Mouse (Mus musculus) bone marrow macrophage, adult 2 months (primary cell): ENCODE data around the gene Hdgf.

Experiments
- CTCF ChIP-seq: IDR thresholded peaks from 2 replicates; pipeline ENCODE4 v1.5.1; 2012; ENCODE audit warnings: low read depth, mild to moderate bottlenecking, low read length, moderate library complexity
- POLR2A ChIP-seq: IDR thresholded peaks from 2 replicates; pipeline ENCODE4 v1.6.1; 2012; ENCODE audit warnings: mild to moderate bottlenecking, low read depth, low read length, borderline replicate concordance

GRCm38 (mm10) chr3:87943586-87943985 lies 37.5 kb downstream of the Hdgf start:
- no peak for TF ChIP-seq CTCF
- no peak for TF ChIP-seq POLR2A
